Mouse (Mus musculus) spleen, postnatal 36 days (tissue): Measurements from ENCODE around the gene Postn.

Experiments used
- DNase-seq, 2 experiments: peaks; one replicate each; pipeline ENCODE4 v3.0.0; 2022; ENCODE audit warnings: low spot score in 2 of 2, mixed read lengths in 1 of 2

Postn gene

GRCm38 (mm10) chr3:54360897-54361296 is at the start of gene Postn:
Gene Postn, plus strand, starts transcription at chr3:54361109.
- DNase-seq, result no peak

- DNase-seq, result no peak
These were observed 46.9 kb upstream of the Postn start for GRCm38 (mm10) chr3:54314055-54314454.

GRCm38 (mm10) chr3:54352891-54353652 is 7.8 kb upstream of the Postn start:
- DNase-seq, result peak; percentile 19 to 21

DNA sequence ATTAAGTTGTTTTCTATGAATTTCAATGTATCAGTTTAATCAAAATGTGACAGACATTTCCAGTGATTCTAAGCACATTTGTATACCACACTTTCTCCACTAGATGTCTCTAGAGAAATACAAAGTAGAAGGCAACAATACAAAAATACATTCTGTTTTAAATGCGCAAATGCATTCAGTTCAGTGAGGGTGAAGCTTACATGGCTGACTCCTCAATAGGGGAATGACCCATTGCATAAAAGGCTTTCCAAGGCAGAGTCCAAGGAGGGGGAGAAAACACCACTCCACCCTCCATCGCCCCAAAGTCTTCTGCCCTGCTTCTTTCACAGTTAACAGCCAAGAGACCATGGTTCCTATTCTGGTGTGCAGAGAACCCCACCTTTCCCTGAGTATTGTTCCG is 3.3 kb upstream of the Postn start:
- no peak for DNase-seq

- peak in 1 of 2 experiments; percentile 8 for DNase-seq
These were observed 2.3 kb upstream of the Postn start for GRCm38 (mm10) chr3:54358463-54359189.

DNA sequence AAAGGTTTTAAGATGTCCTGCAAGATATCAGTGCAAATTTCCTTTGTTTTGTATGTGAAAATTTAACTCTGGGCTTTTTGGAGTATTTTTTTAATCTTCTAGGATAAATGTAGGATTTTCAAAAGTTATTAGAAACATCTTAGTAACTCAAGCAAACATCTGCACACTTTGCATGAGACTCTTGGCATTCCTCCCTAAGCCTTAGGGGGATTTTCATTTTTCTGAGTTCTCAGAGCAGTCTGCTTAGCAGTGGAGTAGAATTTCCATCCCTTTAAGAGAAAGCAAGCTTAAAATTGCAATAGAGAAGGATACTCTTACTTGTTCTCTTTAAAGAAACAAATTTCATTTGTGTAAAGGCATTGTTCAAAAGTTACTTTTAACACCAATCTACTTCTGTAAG is 747 bp downstream of the Postn start:
- no peak for DNase-seq

GRCm38 (mm10) chr3:54371015-54371414 is 10.1 kb downstream of the Postn start:
- no peak for DNase-seq

GRCm38 (mm10) chr3:54372625-54373024 is 11.7 kb downstream of the Postn start:
- no peak for DNase-seq

- no peak for DNase-seq
These were observed 15.1 kb downstream of the Postn start for GRCm38 (mm10) chr3:54376014-54376413.

GRCm38 (mm10) chr3:54377647-54378046 is 16.7 kb downstream of the Postn start:
- no peak for DNase-seq

- no peak for DNase-seq
These were observed 17.2 kb downstream of the Postn start for GRCm38 (mm10) chr3:54378135-54378534.

GRCm38 (mm10) chr3:54379981-54380380 is 19.1 kb downstream of the Postn start:
- DNase-seq, result no peak

GRCm38 (mm10) chr3:54399321-54399720 is 38.4 kb downstream of the Postn start:
- DNase-seq, result no peak

DNA sequence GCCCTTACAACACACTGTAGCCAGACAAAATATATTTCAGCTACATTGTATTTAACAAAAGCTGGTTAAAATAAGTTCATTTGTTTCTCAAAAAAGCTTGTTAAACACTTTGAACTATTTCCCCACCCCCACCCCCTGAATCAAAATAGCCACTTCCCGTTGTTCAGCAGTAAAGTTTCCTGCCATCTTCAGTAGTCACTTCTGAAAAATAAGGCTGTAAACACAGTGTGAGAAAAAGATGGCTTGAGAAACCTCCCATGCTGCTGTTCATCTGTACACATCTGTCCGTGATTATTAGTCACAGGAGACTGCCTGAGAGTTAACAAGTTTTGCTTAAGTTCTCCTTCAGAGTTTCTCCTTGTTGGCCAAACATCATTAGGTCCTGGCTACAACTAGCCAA is 39.0 kb downstream of the Postn start:
- DNase-seq, result no peak

GRCm38 (mm10) chr3:54400617-54401016 is 39.7 kb downstream of the Postn start:
- no peak for DNase-seq

DNA sequence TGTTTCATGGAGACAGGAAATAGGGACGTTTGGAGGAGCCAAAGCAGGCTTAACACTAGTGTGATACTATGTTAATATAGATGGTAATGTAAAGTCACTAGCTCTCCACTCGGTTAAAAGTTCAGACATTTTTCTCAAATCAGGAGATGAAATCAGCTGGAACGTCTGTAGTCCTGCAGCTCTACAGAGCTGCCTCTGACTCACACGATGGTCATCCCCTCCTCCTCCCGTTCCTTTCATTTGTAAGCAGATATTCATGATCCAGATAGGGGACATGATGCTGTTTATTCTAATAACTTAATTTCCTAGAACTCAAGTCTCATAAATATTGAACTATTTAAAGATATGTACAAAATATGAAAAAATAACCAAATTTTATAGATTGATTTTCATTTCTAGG is 40.8 kb downstream of the Postn start:
- DNase-seq, result no peak

DNA sequence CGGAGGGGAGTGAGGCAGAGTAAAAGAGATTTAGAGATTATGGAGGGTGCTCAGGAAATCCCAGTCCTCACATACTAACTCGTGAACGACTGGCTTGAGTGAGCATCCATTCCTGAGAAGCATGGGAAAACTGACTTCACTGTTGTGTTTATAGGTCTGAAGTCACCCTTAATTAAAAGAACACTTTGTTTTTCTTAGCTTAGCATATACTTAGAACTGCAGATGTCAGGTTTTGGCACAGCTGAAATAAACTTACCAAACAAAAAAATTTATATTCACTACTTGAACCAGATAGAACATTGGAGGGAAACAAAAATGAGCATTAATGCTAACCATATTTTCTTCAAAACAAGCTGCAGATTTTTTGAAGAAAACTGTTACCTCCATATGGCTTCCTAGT is 42.9 kb downstream of the Postn start:
- no peak for DNase-seq

- DNase-seq, result no peak
These were observed 45.7 kb downstream of the Postn start for GRCm38 (mm10) chr3:54406567-54406966.

- DNase-seq, result no peak
These were observed 50.1 kb downstream of the Postn start for GRCm38 (mm10) chr3:54411052-54411451.

DNA sequence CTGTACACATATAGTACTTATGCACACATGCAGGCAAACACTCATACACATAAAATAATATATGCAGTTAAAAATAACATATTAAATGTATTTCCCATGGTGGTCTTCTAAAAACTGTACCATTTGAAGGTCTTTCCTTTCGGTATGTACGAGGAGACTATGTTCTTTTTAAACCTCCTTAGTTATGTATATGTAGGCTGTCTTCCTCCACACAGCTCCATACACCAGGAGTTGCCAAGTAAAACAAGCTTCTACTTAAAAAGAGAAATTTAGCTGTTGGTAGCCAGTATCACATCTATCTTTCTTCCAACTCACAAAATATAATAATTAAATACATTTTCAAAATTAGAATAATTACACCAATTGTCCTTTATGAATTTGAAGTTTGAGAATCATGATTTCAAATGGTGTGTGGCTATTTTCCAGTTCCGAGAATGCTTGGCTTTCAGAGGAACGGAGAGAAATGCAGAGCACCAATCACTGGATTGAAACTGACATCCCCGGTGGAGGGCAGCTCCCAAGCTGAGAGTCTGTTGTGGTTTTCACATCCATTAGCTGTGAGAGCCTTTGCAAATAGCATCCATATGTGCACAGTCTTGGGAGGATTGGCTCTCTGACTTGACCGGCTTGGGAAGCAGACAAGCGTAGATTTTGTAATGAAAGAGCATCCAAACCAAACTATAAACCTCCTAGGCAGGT is 52.1 kb downstream of the Postn start:
- no peak for DNase-seq

- DNase-seq, result no peak
These were observed 52.6 kb downstream of the Postn start for GRCm38 (mm10) chr3:54413584-54413897.

DNA sequence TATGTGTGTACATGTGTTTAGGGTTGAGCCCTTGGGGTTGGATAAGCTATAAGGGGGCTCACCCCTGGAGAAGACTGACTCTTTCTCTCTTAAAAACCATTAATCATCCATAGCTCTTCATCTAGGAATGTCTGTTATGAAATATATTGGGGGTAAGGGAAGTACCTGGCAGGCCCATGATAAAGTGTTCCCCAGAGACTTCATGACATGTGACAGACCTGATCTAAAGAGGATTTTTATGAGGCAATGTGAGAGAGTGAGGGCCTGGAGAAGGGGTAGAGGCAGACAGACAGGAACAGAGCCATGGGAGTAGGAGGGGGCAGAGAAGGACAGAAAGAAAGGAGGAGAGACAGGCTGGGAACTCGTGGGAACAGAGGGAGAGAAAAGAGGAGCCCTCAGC is 53.5 kb downstream of the Postn start:
- DNase-seq, result no peak
